Mouse (Mus musculus): ENCODE data around the gene 4930432K21Rik. TPM values are rescaled to one million over a fixed set of nuclear protein-coding genes. Genes with fewer than 3 reads are reported as not detected.

4930432K21Rik gene
- polyA plus RNA-seq, 1 experiment from 2014 or later, result 0.17 TPM

GRCm38 (mm10) chr8:84167696-84168095 lies 19.9 kb downstream of the 4930432K21Rik start:
- Histone ChIP-seq H3K4me1 (replicated peaks; ENCODE audit: control insufficient read depth, insufficient read depth, low read length) (no peaks in the 10 kb centered on the region), H3K4me3 (ENCODE audit: low read depth, low read length) (no peak overlapping the region), H3K27ac (ENCODE audit: low read depth, low read length) (no peak overlapping the region), H3K36me3 (ENCODE audit: control insufficient read depth, insufficient read depth) (0 out of 2 replicates have a peak, but pooled peaks cover 4% of the 10 kb centered on the region), H3K4me2 (replicated peaks; ENCODE audit: low read depth) (no peak overlapping the region), H3K9me3 (ENCODE audit: control insufficient read depth) (no peaks in the 10 kb centered on the region), H3K27me3 (replicated peaks; ENCODE audit: control insufficient read depth, insufficient read depth, low read length) (no peaks in the 10 kb centered on the region), H3K9ac (ENCODE audit: low read depth, low read length) (no peak overlapping the region)
- ATAC-seq, result no peak
- TF ChIP-seq CTCF (IDR thresholded peaks at IDR 0.05; ENCODE audit: low read depth), result no peak
- 88% methylated on average over 2 of the region's 2 CpGs for WGBS

GRCm38 (mm10) chr8:84170096-84170495 lies 22.3 kb downstream of the 4930432K21Rik start:
- WGBS, result 87% methylated on average over 5 of the region's 5 CpGs

GRCm38 (mm10) chr8:84173861-84174260 lies 26.0 kb downstream of the 4930432K21Rik start:
- H3K36me3 ChIP-seq (ENCODE audit: control insufficient read depth, insufficient read depth), result peaks cover 14% of the 10 kb centered on the region; the same call in 1 of the 2 replicates
- no peak overlapping the region for H3K4me2 ChIP-seq (replicated peaks; ENCODE audit: low read depth)
- 87% methylated on average over 6 of the region's 6 CpGs for WGBS
- TF ChIP-seq CTCF (IDR thresholded peaks at IDR 0.05; ENCODE audit: low read depth), result peak; percentile 66
- no peaks in the 10 kb centered on the region for H3K9me3 ChIP-seq (ENCODE audit: control insufficient read depth)
- no peaks in the 10 kb centered on the region for H3K4me1 ChIP-seq (replicated peaks; ENCODE audit: control insufficient read depth, insufficient read depth, low read length)
- H3K27me3 ChIP-seq (replicated peaks; ENCODE audit: control insufficient read depth, insufficient read depth, low read length), result no peaks in the 10 kb centered on the region
- H3K9ac ChIP-seq (ENCODE audit: low read depth, low read length), result no peak overlapping the region
- no peak overlapping the region for H3K27ac ChIP-seq (ENCODE audit: low read depth, low read length)
- no peak overlapping the region for H3K4me3 ChIP-seq (ENCODE audit: low read depth, low read length)
- ATAC-seq, result no peak

More at GRCm38 (mm10) chr8:84170096-84170495, 22.3 kb downstream of the 4930432K21Rik start:
- H3K9me3 ChIP-seq (ENCODE audit: control insufficient read depth), result no peaks in the 10 kb centered on the region
- no peaks in the 10 kb centered on the region for H3K27me3 ChIP-seq (replicated peaks; ENCODE audit: control insufficient read depth, insufficient read depth, low read length)
- no peak for ATAC-seq
- H3K4me3 ChIP-seq (ENCODE audit: low read depth, low read length), result no peak overlapping the region
- H3K9ac ChIP-seq (ENCODE audit: low read depth, low read length), result no peak overlapping the region
- TF ChIP-seq CTCF (IDR thresholded peaks at IDR 0.05; ENCODE audit: low read depth), result no peak
- H3K4me2 ChIP-seq (replicated peaks; ENCODE audit: low read depth), result no peak overlapping the region
- peaks cover 14% of the 10 kb centered on the region; the same call in 1 of the 2 replicates for H3K36me3 ChIP-seq (ENCODE audit: control insufficient read depth, insufficient read depth)
- no peaks in the 10 kb centered on the region for H3K4me1 ChIP-seq (replicated peaks; ENCODE audit: control insufficient read depth, insufficient read depth, low read length)
- no peak overlapping the region for H3K27ac ChIP-seq (ENCODE audit: low read depth, low read length)

GRCm38 (mm10) chr8:84176560-84176959 lies 28.7 kb downstream of the 4930432K21Rik start:
- Histone ChIP-seq H3K4me3 (ENCODE audit: low read depth, low read length) (no peak overlapping the region), H3K9ac (ENCODE audit: low read depth, low read length) (no peak overlapping the region), H3K4me1 (replicated peaks; ENCODE audit: control insufficient read depth, insufficient read depth, low read length) (no peaks in the 10 kb centered on the region), H3K27ac (ENCODE audit: low read depth, low read length) (no peak overlapping the region), H3K4me2 (replicated peaks; ENCODE audit: low read depth) (no peak overlapping the region), H3K27me3 (replicated peaks; ENCODE audit: control insufficient read depth, insufficient read depth, low read length) (no peaks in the 10 kb centered on the region), H3K36me3 (ENCODE audit: control insufficient read depth, insufficient read depth) (peaks cover 14% of the 10 kb centered on the region; the same call in 1 of the 2 replicates), H3K9me3 (ENCODE audit: control insufficient read depth) (no peaks in the 10 kb centered on the region)
- no peak for TF ChIP-seq CTCF (IDR thresholded peaks at IDR 0.05; ENCODE audit: low read depth)
- no peak for ATAC-seq
- 32% methylated on average over 3 of the region's 3 CpGs for WGBS

- no peak for TF ChIP-seq CTCF (IDR thresholded peaks at IDR 0.05; ENCODE audit: low read depth)
- no peaks in the 10 kb centered on the region for H3K27me3 ChIP-seq (replicated peaks; ENCODE audit: control insufficient read depth, insufficient read depth, low read length)
- H3K36me3 ChIP-seq (ENCODE audit: control insufficient read depth, insufficient read depth), result peaks cover 12% of the 10 kb centered on the region; the same call in 1 of the 2 replicates
- WGBS, result 83% methylated on average over 3 of the region's 3 CpGs
- H3K9ac ChIP-seq (ENCODE audit: low read depth, low read length), result no peak overlapping the region
- H3K4me3 ChIP-seq (ENCODE audit: low read depth, low read length), result no peak overlapping the region
- H3K4me2 ChIP-seq (replicated peaks; ENCODE audit: low read depth), result no peak overlapping the region
- ATAC-seq, result no peak
- no peaks in the 10 kb centered on the region for H3K9me3 ChIP-seq (ENCODE audit: control insufficient read depth)
- no peak overlapping the region for H3K27ac ChIP-seq (ENCODE audit: low read depth, low read length)
- no peaks in the 10 kb centered on the region for H3K4me1 ChIP-seq (replicated peaks; ENCODE audit: control insufficient read depth, insufficient read depth, low read length)
Observed at GRCm38 (mm10) chr8:84177405-84177804, 29.6 kb downstream of the 4930432K21Rik start.

GRCm38 (mm10) chr8:84178592-84178991 lies 30.8 kb downstream of the 4930432K21Rik start:
- WGBS, result 85% methylated on average over 8 of the region's 8 CpGs
- Histone ChIP-seq H3K27me3 (replicated peaks; ENCODE audit: control insufficient read depth, insufficient read depth, low read length) (no peaks in the 10 kb centered on the region), H3K36me3 (ENCODE audit: control insufficient read depth, insufficient read depth) (0 out of 2 replicates have a peak, but pooled peaks cover 1% of the 10 kb centered on the region), H3K27ac (ENCODE audit: low read depth, low read length) (no peak overlapping the region), H3K4me3 (ENCODE audit: low read depth, low read length) (no peak overlapping the region), H3K4me1 (replicated peaks; ENCODE audit: control insufficient read depth, insufficient read depth, low read length) (no peaks in the 10 kb centered on the region), H3K9ac (ENCODE audit: low read depth, low read length) (no peak overlapping the region), H3K4me2 (replicated peaks; ENCODE audit: low read depth) (no peak overlapping the region), H3K9me3 (ENCODE audit: control insufficient read depth) (no peaks in the 10 kb centered on the region)
- TF ChIP-seq CTCF (IDR thresholded peaks at IDR 0.05; ENCODE audit: low read depth), result no peak
- no peak for ATAC-seq

- no peak for ATAC-seq
- Histone ChIP-seq H3K27ac (ENCODE audit: low read depth, low read length) (no peak overlapping the region), H3K9me3 (ENCODE audit: control insufficient read depth) (no peaks in the 10 kb centered on the region), H3K27me3 (replicated peaks; ENCODE audit: control insufficient read depth, insufficient read depth, low read length) (no peaks in the 10 kb centered on the region), H3K9ac (ENCODE audit: low read depth, low read length) (no peak overlapping the region), H3K4me2 (replicated peaks; ENCODE audit: low read depth) (peak overlapping the region; percentile 55), H3K4me3 (ENCODE audit: low read depth, low read length) (no peak overlapping the region), H3K36me3 (ENCODE audit: control insufficient read depth, insufficient read depth) (no peaks in the 10 kb centered on the region), H3K4me1 (replicated peaks; ENCODE audit: control insufficient read depth, insufficient read depth, low read length) (no peaks in the 10 kb centered on the region)
- 41% methylated on average over 4 of the region's 4 CpGs for WGBS
- no peak for TF ChIP-seq CTCF (IDR thresholded peaks at IDR 0.05; ENCODE audit: low read depth)
Observed at GRCm38 (mm10) chr8:84179946-84180345, 32.1 kb downstream of the 4930432K21Rik start.

Data from intestine, postnatal 0 days (tissue).